Mouse (Mus musculus) kidney, postnatal 0 days (tissue): ENCODE data around the gene Lsm14a. TPM values are rescaled to one million over a fixed set of nuclear protein-coding genes. Genes with fewer than 3 reads are reported as not detected.

Source experiments
- ATAC-seq: fragments of 200-750 bp; cut with Nextera tagmentation; replicated peaks from 2 replicates; pipeline ENCODE4 v1.8.0; 2017; ENCODE audit warnings: low read depth, moderate number of reproducible peaks, moderate TSS enrichment, moderate library complexity; ENCODE audit not compliant: low FRiP score
- DNase-seq: peaks from one replicate; pipeline ENCODE4 v3.0.0-alpha.2; 2016; ENCODE audit warnings: low spot score
- H3K27ac ChIP-seq: fragments of 300-500 bp; sonication (generic); 2 replicates; pipeline ENCODE4 v1.5.1; 2014; ENCODE audit warnings: mild to moderate bottlenecking
- H3K27me3 ChIP-seq: fragments of 300-500 bp; sonication (generic); 2 replicates; pipeline ENCODE4 v1.6.1; 2014; ENCODE audit warnings: low read length, mixed read lengths; ENCODE audit not compliant: insufficient read depth
- H3K36me3 ChIP-seq: fragments of 300-500 bp; sonication (generic); 2 replicates; pipeline ENCODE4 v1.6.1; 2014; ENCODE audit warnings: low read length, mixed read lengths; ENCODE audit not compliant: insufficient read depth
- H3K4me1 ChIP-seq: fragments of 300-500 bp; sonication (generic); replicated peaks from 2 replicates; pipeline ENCODE4 v1.6.1; 2014; ENCODE audit warnings: antibody characterized with exemption, low read length, mixed read lengths; ENCODE audit not compliant: insufficient read depth
- H3K4me2 ChIP-seq: fragments of 300-500 bp; sonication (generic); 2 replicates; pipeline ENCODE4 v1.6.1; 2014; ENCODE audit warnings: mild to moderate bottlenecking, low read length, moderate library complexity, mixed read lengths
- H3K4me3 ChIP-seq: fragments of 300-500 bp; sonication (generic); replicated peaks from 2 replicates; pipeline ENCODE4 v1.5.1; 2014; ENCODE audit warnings: low read depth, low read length
- H3K9ac ChIP-seq: fragments of 300-500 bp; sonication (generic); 2 replicates; pipeline ENCODE4 v1.6.1; 2014; ENCODE audit warnings: low read depth, low read length
- H3K9me3 ChIP-seq: fragments of 300-500 bp; sonication (generic); replicated peaks from 2 replicates; pipeline ENCODE4 v1.6.1; 2016; ENCODE audit warnings: low read length, inconsistent platforms, mixed read lengths
- CTCF ChIP-seq: IDR thresholded peaks from 2 replicates; pipeline ENCODE4 v1.5.1; 2016; ENCODE audit warnings: antibody characterized with exemption, low read depth, mild to moderate bottlenecking, moderate library complexity
- WGBS: fragments of 180-500 bp; shearing (Covaris S2); extraction: QIAGEN DNeasy Blood & Tissue Kit; methylation state at CpG from one replicate; pipeline ENCODE4 v1.1.7; 2014; 5-methylcytosine and 5-hydroxymethylcytosine counted together
- polyA plus RNA-seq: library from polyadenylated mRNA; unstranded; fragments of >200 nt; fragmentation: Nextera tagmentation; extraction: Ambion mirVana; gene quantifications from 2 replicates; pipeline ENCODE4 v1.2.1, GENCODE M21; 2015

The Lsm14a gene
- polyA plus RNA-seq, 1 experiment from 2014 or later: 82.0 TPM

- H3K27ac ChIP-seq: no peak overlapping the region
- H3K36me3 ChIP-seq: peaks cover 74% of the 10 kb centered on the region
- WGBS: 79% methylated on average over 1 of the region's 1 CpGs
- no peak overlapping the region for H3K9ac ChIP-seq
- no peak overlapping the region for H3K4me2 ChIP-seq
- TF ChIP-seq CTCF: no peak
- ATAC-seq: no peak
- no peaks in the 10 kb centered on the region for H3K9me3 ChIP-seq
- no peaks in the 10 kb centered on the region for H3K27me3 ChIP-seq
- no peak for DNase-seq
- no peak overlapping the region for H3K4me3 ChIP-seq
- no peaks in the 10 kb centered on the region for H3K4me1 ChIP-seq
Observed at GRCm38 (mm10) chr7:34348011-34348410, 45.1 kb downstream of the Lsm14a start.

GRCm38 (mm10) chr7:34347041-34347440, 46.1 kb downstream of the Lsm14a start:
- H3K27ac ChIP-seq: no peak overlapping the region
- H3K9me3 ChIP-seq: no peaks in the 10 kb centered on the region
- 95% methylated on average over 3 of the region's 3 CpGs for WGBS
- ATAC-seq (no peak), DNase-seq (no peak)
- no peak overlapping the region for H3K4me3 ChIP-seq
- H3K9ac ChIP-seq: no peak overlapping the region
- H3K4me1 ChIP-seq: no peaks in the 10 kb centered on the region
- no peak for TF ChIP-seq CTCF
- no peaks in the 10 kb centered on the region for H3K27me3 ChIP-seq
- no peak overlapping the region for H3K4me2 ChIP-seq
- peaks cover 74% of the 10 kb centered on the region for H3K36me3 ChIP-seq

GRCm38 (mm10) chr7:34346505-34346904, 46.6 kb downstream of the Lsm14a start:
- no peak overlapping the region for H3K9ac ChIP-seq
- ATAC-seq (no peak), DNase-seq (no peak)
- H3K4me1 ChIP-seq: no peaks in the 10 kb centered on the region
- no peak for TF ChIP-seq CTCF
- peaks cover 75% of the 10 kb centered on the region for H3K36me3 ChIP-seq
- no peak overlapping the region for H3K4me3 ChIP-seq
- H3K27ac ChIP-seq: no peak overlapping the region
- H3K4me2 ChIP-seq: no peak overlapping the region
- no peaks in the 10 kb centered on the region for H3K27me3 ChIP-seq
- WGBS: 88% methylated on average over 4 of the region's 4 CpGs
- no peaks in the 10 kb centered on the region for H3K9me3 ChIP-seq

- H3K4me3 ChIP-seq: no peak overlapping the region
- 69% methylated on average over 10 of the region's 10 CpGs for WGBS
- H3K9ac ChIP-seq: no peak overlapping the region
- ATAC-seq (no peak), DNase-seq (no peak)
- H3K36me3 ChIP-seq: peaks cover 51% of the 10 kb centered on the region
- no peak for TF ChIP-seq CTCF
- H3K9me3 ChIP-seq: no peaks in the 10 kb centered on the region
- H3K27me3 ChIP-seq: no peaks in the 10 kb centered on the region
- H3K4me2 ChIP-seq: no peak overlapping the region
- no peaks in the 10 kb centered on the region for H3K4me1 ChIP-seq
- no peak overlapping the region for H3K27ac ChIP-seq
Observed at GRCm38 (mm10) chr7:34342040-34342793, 50.9 kb downstream of the Lsm14a start.

- no peak overlapping the region for H3K4me2 ChIP-seq
- H3K36me3 ChIP-seq: peaks cover 42% of the 10 kb centered on the region
- 85% methylated on average over 5 of the region's 5 CpGs for WGBS
Observed at GRCm38 (mm10) chr7:34340841-34341240, 52.3 kb downstream of the Lsm14a start.

GRCm38 (mm10) chr7:34339164-34339489, 54.0 kb downstream of the Lsm14a start:
- Histone ChIP-seq H3K4me1 (no peaks in the 10 kb centered on the region), H3K9me3 (no peaks in the 10 kb centered on the region), H3K4me3 (no peak overlapping the region), H3K27me3 (no peaks in the 10 kb centered on the region), H3K36me3 (peaks cover 30% of the 10 kb centered on the region), H3K9ac (no peak overlapping the region), H3K4me2 (no peak overlapping the region), H3K27ac (no peak overlapping the region)
- ATAC-seq (no peak), DNase-seq (no peak)
- TF ChIP-seq CTCF: no peak
- WGBS: 71% methylated on average over 5 of the region's 5 CpGs

More at GRCm38 (mm10) chr7:34340841-34341240, 52.3 kb downstream of the Lsm14a start:
- Histone ChIP-seq H3K27ac (no peak overlapping the region), H3K9ac (no peak overlapping the region), H3K4me3 (no peak overlapping the region), H3K4me1 (no peaks in the 10 kb centered on the region), H3K27me3 (no peaks in the 10 kb centered on the region), H3K9me3 (no peaks in the 10 kb centered on the region)
- ATAC-seq (no peak), DNase-seq (no peak)
- no peak for TF ChIP-seq CTCF
